Mouse (Mus musculus) hindlimb bud, embryonic 11.5 days (tissue): ENCODE measurements around the gene Tbca.

Source experiments
- DNase-seq: peaks from one replicate; pipeline ENCODE4 v3.0.0-alpha.2; 2012; ENCODE audit warnings: low read depth, low spot score; ENCODE audit errors: extremely low spot score

Gene Tbca

GRCm38 (mm10) chr13:94788771-94789649 lies at the start of gene Tbca:
Tbca (plus strand) TSS chr13:94788910.
- peak; percentile 53 for DNase-seq

- no peak for DNase-seq
Measured at GRCm38 (mm10) chr13:94745176-94745575, 43.5 kb upstream of the Tbca start.

GRCm38 (mm10) chr13:94765852-94766251 lies 22.9 kb upstream of the Tbca start:
- DNase-seq, result no peak

- DNase-seq, result no peak
Measured at GRCm38 (mm10) chr13:94768460-94769154, 20.1 kb upstream of the Tbca start.

GRCm38 (mm10) chr13:94769155-94769470 lies 19.6 kb upstream of the Tbca start:
- no peak for DNase-seq

GRCm38 (mm10) chr13:94786866-94787265 lies 1.8 kb upstream of the Tbca start:
- no peak for DNase-seq

GRCm38 (mm10) chr13:94794689-94795088 lies 6.0 kb downstream of the Tbca start:
- no peak for DNase-seq

- no peak for DNase-seq
Measured at GRCm38 (mm10) chr13:94803480-94804057, 14.9 kb downstream of the Tbca start.

GRCm38 (mm10) chr13:94806315-94807179 lies 17.8 kb downstream of the Tbca start:
- DNase-seq, result no peak

- DNase-seq, result no peak
Measured at GRCm38 (mm10) chr13:94808596-94808995, 19.9 kb downstream of the Tbca start.

GRCm38 (mm10) chr13:94809724-94810123 lies 21.0 kb downstream of the Tbca start:
- no peak for DNase-seq

GRCm38 (mm10) chr13:94811451-94811850 lies 22.7 kb downstream of the Tbca start:
- no peak for DNase-seq

GRCm38 (mm10) chr13:94813770-94814169 lies 25.1 kb downstream of the Tbca start:
- DNase-seq, result no peak

GRCm38 (mm10) chr13:94820516-94820915 lies 31.8 kb downstream of the Tbca start:
- no peak for DNase-seq

- DNase-seq, result no peak
Measured at GRCm38 (mm10) chr13:94820956-94821355, 32.2 kb downstream of the Tbca start.

GRCm38 (mm10) chr13:94826389-94826788 lies 37.7 kb downstream of the Tbca start:
- DNase-seq, result no peak

- DNase-seq, result no peak
Measured at GRCm38 (mm10) chr13:94826986-94827385, 38.3 kb downstream of the Tbca start.

GRCm38 (mm10) chr13:94827847-94828246 lies 39.1 kb downstream of the Tbca start:
- no peak for DNase-seq

GRCm38 (mm10) chr13:94838047-94838720 lies 49.5 kb downstream of the Tbca start:
- no peak for DNase-seq

- no peak for DNase-seq
Measured at GRCm38 (mm10) chr13:94838756-94839337, 50.1 kb downstream of the Tbca start.
